ENCODE assay signal across 22 mouse cellular contexts in genomic region chr4:130908133-130908532, GRCm38 (mm10). TPM values are rescaled to one million over a fixed set of nuclear protein-coding genes. Genes with fewer than 3 reads are reported as not detected.
DNase-seq lines count a peak whose midpoint lies in the region; ATAC-seq lines count a peak whose summit lies in the region.
"Had no signal": no experiment of that assay in that cellular context is flagged by ENCODE, and none has a peak within 500 bp of the region (broad histone marks: within the 10 kb centered on the region; RNA-seq: fewer than 3 reads in every experiment).

No protein-coding gene starts in this region.

- no peak for DNase-seq in heart, embryonic 10.5 days (ENCODE audit: low spot score)
- no peak for DNase-seq in heart, adult 11 months
- no peak for DNase-seq in embryonic facial prominence, embryonic 10.5 days (ENCODE audit: low spot score)
- DNase-seq in thymus, postnatal 10 days (ENCODE audit: low spot score in 2 of 2) = no peak
- DNase-seq: adrenal gland, adult 8-10 months; cerebellum, adult 11 months; cerebellum, adult 9-10 months; cerebellum, postnatal 25 days; gastrocnemius, postnatal 36 days; heart, adult 18-20 months; heart, postnatal 14 days had no signal

- H3K36me3 ChIP-seq in heart, embryonic 10.5 days = no peaks in the 10 kb centered on the region
- peaks cover 11% of the 10 kb centered on the region for H3K36me3 ChIP-seq in megakaryocyte, embryonic 14.5 days (replicated peaks; ENCODE audit: low read length)
- H3K36me3 ChIP-seq in embryonic facial prominence, embryonic 10.5 days (replicated peaks) = no peaks in the 10 kb centered on the region
- H3K36me3 ChIP-seq in midbrain, embryonic 15.5 days (replicated peaks) = no peaks in the 10 kb centered on the region
- H3K36me3 ChIP-seq: embryonic facial prominence, embryonic 13.5 days; heart, embryonic 15.5 days; hindbrain, embryonic 15.5 days had no signal

- no peaks in the 10 kb centered on the region for H3K9me3 ChIP-seq in heart, embryonic 10.5 days
- H3K9me3 ChIP-seq in megakaryocyte, embryonic 14.5 days = no peaks in the 10 kb centered on the region
- no peaks in the 10 kb centered on the region for H3K9me3 ChIP-seq in embryonic facial prominence, embryonic 10.5 days
- no peaks in the 10 kb centered on the region for H3K9me3 ChIP-seq in midbrain, embryonic 15.5 days
- H3K9me3 ChIP-seq: embryonic facial prominence, embryonic 13.5 days; heart, embryonic 15.5 days; hindbrain, embryonic 15.5 days had no signal

- H3K9ac ChIP-seq in midbrain, embryonic 15.5 days = no peak overlapping the region
- H3K9ac ChIP-seq: embryonic facial prominence, embryonic 13.5 days; heart, embryonic 15.5 days; hindbrain, embryonic 15.5 days had no signal

- 0 out of 2 replicates have a peak overlapping the region, but pooled peaks have one; percentile 68 for H3K27ac ChIP-seq in heart, embryonic 10.5 days
- H3K27ac ChIP-seq in embryonic facial prominence, embryonic 10.5 days (replicated peaks) = peak overlapping the region; percentile 26; the same call in 1 of the 2 replicates
- H3K27ac ChIP-seq in midbrain, embryonic 15.5 days = no peak overlapping the region
- H3K27ac ChIP-seq: embryonic facial prominence, embryonic 13.5 days; heart, embryonic 15.5 days; hindbrain, embryonic 15.5 days had no signal

- ATAC-seq in megakaryocyte, adult 5-6 weeks (ENCODE audit: poor library complexity, severe bottlenecking) = no peak
- ATAC-seq in midbrain, embryonic 15.5 days (replicated peaks) = no peak
- ATAC-seq: forebrain, embryonic 14.5 days had no signal

- H3K4me1 ChIP-seq in heart, embryonic 10.5 days = peaks cover 62% of the 10 kb centered on the region
- peaks cover 100% of the 10 kb centered on the region for H3K4me1 ChIP-seq in megakaryocyte, embryonic 14.5 days
- peaks cover 43% of the 10 kb centered on the region for H3K4me1 ChIP-seq in embryonic facial prominence, embryonic 10.5 days
- H3K4me1 ChIP-seq in midbrain, embryonic 15.5 days = peaks cover 6% of the 10 kb centered on the region

- H3K4me3 ChIP-seq in heart, embryonic 10.5 days = no peak overlapping the region
- H3K4me3 ChIP-seq in megakaryocyte, embryonic 14.5 days (replicated peaks) = peak overlapping the region; percentile 69
- no peak overlapping the region for H3K4me3 ChIP-seq in embryonic facial prominence, embryonic 10.5 days
- H3K4me3 ChIP-seq in midbrain, embryonic 15.5 days = no peak overlapping the region
- H3K4me3 ChIP-seq: embryonic facial prominence, embryonic 13.5 days; heart, embryonic 15.5 days; hindbrain, embryonic 15.5 days had no signal

- H3K27me3 ChIP-seq in heart, embryonic 10.5 days (ENCODE audit: insufficient read depth, poor library complexity, severe bottlenecking) = no peaks in the 10 kb centered on the region
- no peaks in the 10 kb centered on the region for H3K27me3 ChIP-seq in megakaryocyte, embryonic 14.5 days (replicated peaks)
- no peaks in the 10 kb centered on the region for H3K27me3 ChIP-seq in embryonic facial prominence, embryonic 10.5 days (replicated peaks; ENCODE audit: low read depth, poor library complexity, severe bottlenecking)
- no peaks in the 10 kb centered on the region for H3K27me3 ChIP-seq in midbrain, embryonic 15.5 days (replicated peaks)
- H3K27me3 ChIP-seq: embryonic facial prominence, embryonic 13.5 days; heart, embryonic 15.5 days; hindbrain, embryonic 15.5 days had no signal

- 94% methylated on average over 10 of the region's 10 CpGs for WGBS in heart, embryonic 10.5 days
- 90% methylated on average over 10 of the region's 10 CpGs for WGBS in embryonic facial prominence, embryonic 10.5 days
- 91% methylated on average over 10 of the region's 10 CpGs for WGBS in midbrain, embryonic 15.5 days

- H3K4me2 ChIP-seq in midbrain, embryonic 15.5 days = no peak overlapping the region
- H3K4me2 ChIP-seq: embryonic facial prominence, embryonic 13.5 days; heart, embryonic 11.5 days; heart, embryonic 15.5 days; hindbrain, embryonic 15.5 days had no signal

RNA-seq across cellular contexts. Expression of gene Laptm5, which starts 4.8 kb away (rescaled TPM):
- 7.7 and 19.5 TPM in 2 replicates for polyA plus RNA-seq in heart, embryonic 10.5 days (2016; fragmentation: Nextera tagmentation; extraction: Ambion mirVana)
- polyA plus RNA-seq in megakaryocyte, embryonic 14.5 days (2012; ENCODE audit: insufficient read depth, low replicate concordance) = 2,077 and 24,581 TPM in 2 replicates
- 1,039 and 1,095 TPM in 2 replicates for total RNA-seq in megakaryocyte, adult 5-6 weeks (2015)
- total RNA-seq in megakaryocyte, adult 5-6 weeks (2017) = 312 and 362 TPM in 2 replicates
- 13.0 and 16.4 TPM in 2 replicates for polyA plus RNA-seq in embryonic facial prominence, embryonic 10.5 days (2016; fragmentation: Nextera tagmentation; extraction: Ambion mirVana)
- polyA plus RNA-seq in midbrain, embryonic 15.5 days (2015; fragmentation: Nextera tagmentation; extraction: Ambion mirVana) = 28.4 and 32.8 TPM in 2 replicates

RNA-seq across cellular contexts. Expression of gene Matn1, which starts 36.1 kb away (rescaled TPM):
- not detected in 2 replicates for polyA plus RNA-seq in heart, embryonic 10.5 days (2016; fragmentation: Nextera tagmentation; extraction: Ambion mirVana)
- polyA plus RNA-seq in megakaryocyte, embryonic 14.5 days (2012; ENCODE audit: insufficient read depth, low replicate concordance) = 1.1 and 4.1 TPM in 2 replicates
- not detected in 2 replicates for total RNA-seq in megakaryocyte, adult 5-6 weeks (2015)
- not detected in 2 replicates for total RNA-seq in megakaryocyte, adult 5-6 weeks (2017)
- 0.11 TPM in 1 of 2 replicates, not detected in the other for polyA plus RNA-seq in embryonic facial prominence, embryonic 10.5 days (2016; fragmentation: Nextera tagmentation; extraction: Ambion mirVana)
- polyA plus RNA-seq in midbrain, embryonic 15.5 days (2015; fragmentation: Nextera tagmentation; extraction: Ambion mirVana) = 0.24 and 0.32 TPM in 2 replicates
- total RNA-seq: adrenal gland, adult 8-10 months; adrenal gland, postnatal 4 days; gastrocnemius, adult 8-10 months; gastrocnemius, postnatal 36 days; heart, adult 18-20 months; heart, postnatal 14 days; hematopoietic stem cell, adult 5-6 weeks had no signal
- polyA plus RNA-seq: heart, embryonic 11.5 days had no signal

Comparison
In these comparisons a context has a peak if more than half of its experiments do, and no peak if none do; other contexts are left out.
1. RNA of gene Laptm5, which starts 4.8 kb away (polyA plus RNA-seq): 2,077 to 24,581 TPM in megakaryocyte, embryonic 14.5 days; 28.4 to 32.8 TPM in midbrain, embryonic 15.5 days, 7.7 to 19.5 TPM in heart, embryonic 10.5 days and 13.0 to 16.4 TPM in embryonic facial prominence, embryonic 10.5 days; every median in the first group is over 10 times any median in the second.